Mouse (Mus musculus): ENCODE measurements at regions not wholly inside any gene's neighbourhood (a gene's known extent, or its start where the extent isn't known, plus 50 kb on each side); places are given as distances from the start of the nearest gene placed in this dataset.

- no peaks in the 10 kb centered on the region for H3K9me3 ChIP-seq
- H3K27me3 ChIP-seq (replicated peaks), result no peaks in the 10 kb centered on the region
- 57% methylated on average over 10 of the region's 10 CpGs for WGBS
- no peak overlapping the region for H3K27ac ChIP-seq
- H3K9ac ChIP-seq, result no peak overlapping the region
- H3K4me2 ChIP-seq (replicated peaks), result no peak overlapping the region
- H3K4me3 ChIP-seq (replicated peaks), result no peak overlapping the region
- no peaks in the 10 kb centered on the region for H3K4me1 ChIP-seq (replicated peaks)
- no peak for ATAC-seq
- no peaks in the 10 kb centered on the region for H3K36me3 ChIP-seq
Measured at GRCm38 (mm10) chr13:53898351-53898750, 157.2 kb downstream of the Drd1 start.

- H3K4me3 ChIP-seq (replicated peaks), result no peak overlapping the region
- ATAC-seq, result no peak
- H3K4me1 ChIP-seq (replicated peaks), result no peaks in the 10 kb centered on the region
- H3K9ac ChIP-seq, result no peak overlapping the region
- no peak overlapping the region for H3K27ac ChIP-seq
- no peaks in the 10 kb centered on the region for H3K27me3 ChIP-seq (replicated peaks)
- H3K36me3 ChIP-seq, result no peaks in the 10 kb centered on the region
- WGBS, result 82% methylated on average over 2 of the region's 2 CpGs
- no peak overlapping the region for H3K4me2 ChIP-seq (replicated peaks)
- H3K9me3 ChIP-seq, result no peaks in the 10 kb centered on the region
Measured at GRCm38 (mm10) chr13:53897176-53897575, 158.3 kb downstream of the Drd1 start.

GRCm38 (mm10) chr13:53888411-53888810 is 167.1 kb downstream of the Drd1 start:
- ATAC-seq, result no peak
- WGBS, result 81% methylated on average over 3 of the region's 3 CpGs

GRCm38 (mm10) chr13:53885756-53886155 is 169.7 kb downstream of the Drd1 start:
- Histone ChIP-seq H3K9ac (no peak overlapping the region), H3K27me3 (replicated peaks) (no peaks in the 10 kb centered on the region), H3K4me1 (replicated peaks) (no peaks in the 10 kb centered on the region), H3K27ac (no peak overlapping the region), H3K9me3 (no peaks in the 10 kb centered on the region), H3K4me2 (replicated peaks) (no peak overlapping the region), H3K4me3 (replicated peaks) (no peak overlapping the region), H3K36me3 (no peaks in the 10 kb centered on the region)
- ATAC-seq, result no peak
- 81% methylated on average over 10 of the region's 10 CpGs for WGBS

More at GRCm38 (mm10) chr13:53888411-53888810, 167.1 kb downstream of the Drd1 start:
- H3K36me3 ChIP-seq, result no peaks in the 10 kb centered on the region
- no peak overlapping the region for H3K27ac ChIP-seq
- no peaks in the 10 kb centered on the region for H3K4me1 ChIP-seq (replicated peaks)
- H3K9ac ChIP-seq, result no peak overlapping the region
- H3K27me3 ChIP-seq (replicated peaks), result no peaks in the 10 kb centered on the region
- H3K9me3 ChIP-seq, result no peaks in the 10 kb centered on the region
- no peak overlapping the region for H3K4me3 ChIP-seq (replicated peaks)
- no peak overlapping the region for H3K4me2 ChIP-seq (replicated peaks)

GRCm38 (mm10) chr13:53883206-53883605 is 172.3 kb downstream of the Drd1 start:
- Histone ChIP-seq H3K27ac (no peak overlapping the region), H3K9me3 (no peaks in the 10 kb centered on the region), H3K4me2 (replicated peaks) (no peak overlapping the region), H3K9ac (no peak overlapping the region), H3K4me3 (replicated peaks) (no peak overlapping the region), H3K36me3 (no peaks in the 10 kb centered on the region), H3K4me1 (replicated peaks) (no peaks in the 10 kb centered on the region), H3K27me3 (replicated peaks) (no peaks in the 10 kb centered on the region)
- 84% methylated on average over 6 of the region's 6 CpGs for WGBS
- no peak for ATAC-seq

GRCm38 (mm10) chr13:53880466-53881250 is 174.8 kb downstream of the Drd1 start:
- H3K4me2 ChIP-seq (replicated peaks), result no peak overlapping the region
- ATAC-seq, result no peak
- H3K4me1 ChIP-seq (replicated peaks), result no peaks in the 10 kb centered on the region
- H3K9ac ChIP-seq, result no peak overlapping the region
- H3K36me3 ChIP-seq, result no peaks in the 10 kb centered on the region
- H3K4me3 ChIP-seq (replicated peaks), result no peak overlapping the region
- H3K27me3 ChIP-seq (replicated peaks), result no peaks in the 10 kb centered on the region
- H3K9me3 ChIP-seq, result no peaks in the 10 kb centered on the region
- H3K27ac ChIP-seq, result no peak overlapping the region
- WGBS, result 69% methylated on average over 10 of the region's 10 CpGs

GRCm38 (mm10) chr13:53875546-53875945 is 180.0 kb downstream of the Drd1 start:
- 80% methylated on average over 4 of the region's 4 CpGs for WGBS
- Histone ChIP-seq H3K9me3 (no peaks in the 10 kb centered on the region), H3K27ac (no peak overlapping the region), H3K4me2 (replicated peaks) (no peak overlapping the region), H3K4me1 (replicated peaks) (no peaks in the 10 kb centered on the region), H3K27me3 (replicated peaks) (no peaks in the 10 kb centered on the region), H3K36me3 (no peaks in the 10 kb centered on the region), H3K9ac (no peak overlapping the region), H3K4me3 (replicated peaks) (no peak overlapping the region)
- no peak for ATAC-seq

- no peaks in the 10 kb centered on the region for H3K27me3 ChIP-seq (replicated peaks)
- 84% methylated on average over 5 of the region's 5 CpGs for WGBS
- ATAC-seq, result no peak
Measured at GRCm38 (mm10) chr13:53865323-53865722, 190.2 kb downstream of the Drd1 start.

GRCm38 (mm10) chr13:53862336-53862735 is 193.2 kb downstream of the Drd1 start:
- WGBS, result 28% methylated on average over 4 of the region's 4 CpGs
- Histone ChIP-seq H3K4me3 (replicated peaks) (no peak overlapping the region), H3K4me1 (replicated peaks) (no peaks in the 10 kb centered on the region), H3K36me3 (no peaks in the 10 kb centered on the region), H3K27me3 (replicated peaks) (no peaks in the 10 kb centered on the region), H3K4me2 (replicated peaks) (no peak overlapping the region), H3K9ac (no peak overlapping the region), H3K27ac (no peak overlapping the region), H3K9me3 (no peaks in the 10 kb centered on the region)
- no peak for ATAC-seq

More at GRCm38 (mm10) chr13:53865323-53865722, 190.2 kb downstream of the Drd1 start:
- no peak overlapping the region for H3K4me2 ChIP-seq (replicated peaks)
- H3K4me1 ChIP-seq (replicated peaks), result no peaks in the 10 kb centered on the region
- H3K9me3 ChIP-seq, result no peaks in the 10 kb centered on the region
- H3K36me3 ChIP-seq, result no peaks in the 10 kb centered on the region
- no peak overlapping the region for H3K27ac ChIP-seq
- no peak overlapping the region for H3K9ac ChIP-seq
- H3K4me3 ChIP-seq (replicated peaks), result no peak overlapping the region

GRCm38 (mm10) chr13:53854196-53854595 is 201.3 kb downstream of the Drd1 start:
- Histone ChIP-seq H3K9me3 (no peaks in the 10 kb centered on the region), H3K27ac (no peak overlapping the region), H3K9ac (no peak overlapping the region), H3K4me3 (replicated peaks) (no peak overlapping the region), H3K27me3 (replicated peaks) (no peaks in the 10 kb centered on the region), H3K36me3 (no peaks in the 10 kb centered on the region), H3K4me1 (replicated peaks) (no peaks in the 10 kb centered on the region), H3K4me2 (replicated peaks) (no peak overlapping the region)
- ATAC-seq, result no peak
- WGBS, result 61% methylated on average over 2 of the region's 2 CpGs

- Histone ChIP-seq H3K36me3 (no peaks in the 10 kb centered on the region), H3K9me3 (no peaks in the 10 kb centered on the region), H3K27ac (no peak overlapping the region), H3K9ac (no peak overlapping the region), H3K4me1 (replicated peaks) (no peaks in the 10 kb centered on the region), H3K4me3 (replicated peaks) (no peak overlapping the region), H3K4me2 (replicated peaks) (no peak overlapping the region), H3K27me3 (replicated peaks) (no peaks in the 10 kb centered on the region)
- no peak for ATAC-seq
- WGBS, result 80% methylated on average over 9 of the region's 9 CpGs
Measured at GRCm38 (mm10) chr13:53850146-53850545, 205.4 kb downstream of the Drd1 start.

- Histone ChIP-seq H3K4me1 (replicated peaks) (no peaks in the 10 kb centered on the region), H3K4me3 (replicated peaks) (no peak overlapping the region), H3K27ac (no peak overlapping the region), H3K9me3 (no peaks in the 10 kb centered on the region), H3K9ac (no peak overlapping the region), H3K36me3 (no peaks in the 10 kb centered on the region), H3K27me3 (replicated peaks) (no peaks in the 10 kb centered on the region), H3K4me2 (replicated peaks) (no peak overlapping the region)
- no peak for ATAC-seq
- WGBS, result 80% methylated on average over 5 of the region's 5 CpGs
Measured at GRCm38 (mm10) chr13:53846221-53846620, 209.3 kb downstream of the Drd1 start.

- Histone ChIP-seq H3K4me2 (replicated peaks) (no peak overlapping the region), H3K27ac (no peak overlapping the region), H3K4me1 (replicated peaks) (no peaks in the 10 kb centered on the region), H3K9ac (no peak overlapping the region), H3K9me3 (no peaks in the 10 kb centered on the region), H3K27me3 (replicated peaks) (no peaks in the 10 kb centered on the region), H3K36me3 (no peaks in the 10 kb centered on the region), H3K4me3 (replicated peaks) (no peak overlapping the region)
- WGBS, result 81% methylated on average over 14 of the region's 14 CpGs
- no peak for ATAC-seq
Measured at GRCm38 (mm10) chr13:53845786-53846185, 209.7 kb downstream of the Drd1 start.
